16 mouse cellular contexts compared by ENCODE assay signal in the genomic region with DNA sequence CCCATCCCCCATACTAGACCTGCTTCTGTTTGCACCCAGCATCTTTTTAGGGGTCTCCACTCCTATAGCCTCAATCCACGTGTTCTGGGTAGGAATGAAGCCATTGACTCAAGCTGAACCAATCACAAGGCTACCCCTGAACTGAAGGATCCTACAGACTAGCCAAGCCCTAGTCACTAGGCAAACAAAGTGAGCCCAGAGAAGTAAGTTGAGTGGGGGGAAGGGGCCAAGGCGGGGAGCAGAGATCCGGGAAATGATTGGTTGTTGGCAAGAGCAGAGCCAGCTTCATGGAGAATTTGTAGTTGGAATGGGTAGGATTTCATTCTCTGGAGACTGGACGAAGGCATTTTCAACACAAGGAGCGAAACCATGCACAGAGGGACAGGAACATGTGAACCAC. TPM values are rescaled to one million over a fixed set of nuclear protein-coding genes. Genes with fewer than 3 reads are reported as not detected.
DNase-seq lines count a peak whose midpoint lies in the region; ATAC-seq and TF ChIP-seq lines count a peak whose summit lies in the region.
"Had no signal": no experiment of that assay in that cellular context is flagged by ENCODE, and none has a peak within 500 bp of the region (broad histone marks: within the 10 kb centered on the region; RNA-seq: fewer than 3 reads in every experiment).

No protein-coding gene starts in this region.

- H3K27me3 ChIP-seq in midbrain, embryonic 11.5 days (ENCODE audit: control insufficient read depth, insufficient read depth, low read length) = no peaks in the 10 kb centered on the region
- no peaks in the 10 kb centered on the region for H3K27me3 ChIP-seq in midbrain, embryonic 16.5 days (ENCODE audit: control insufficient read depth, insufficient read depth, low read depth, low read length)
- H3K27me3 ChIP-seq in limb, embryonic 12.5 days = peaks cover 8% of the 10 kb centered on the region
- no peaks in the 10 kb centered on the region for H3K27me3 ChIP-seq in stomach, postnatal 0 days (ENCODE audit: control insufficient read depth, insufficient read depth, low read length)

- H3K4me3 ChIP-seq in midbrain, embryonic 11.5 days (ENCODE audit: low read depth, low read length) = no peak overlapping the region
- no peak overlapping the region for H3K4me3 ChIP-seq in midbrain, embryonic 16.5 days (ENCODE audit: low read depth, low read length)
- no peak overlapping the region for H3K4me3 ChIP-seq in limb, embryonic 12.5 days (replicated peaks)
- no peak overlapping the region for H3K4me3 ChIP-seq in stomach, postnatal 0 days (ENCODE audit: low read depth, low read length)
- H3K4me3 ChIP-seq: forebrain, embryonic 10.5 days; heart, embryonic 12.5 days had no signal

- H3K27ac ChIP-seq in midbrain, embryonic 11.5 days (ENCODE audit: low read depth, low read length) = no peak overlapping the region
- no peak overlapping the region for H3K27ac ChIP-seq in midbrain, embryonic 16.5 days (ENCODE audit: low read length)
- H3K27ac ChIP-seq in limb, embryonic 12.5 days = peak overlapping the region; percentile 82
- H3K27ac ChIP-seq in stomach, postnatal 0 days (replicated peaks) = no peak overlapping the region
- H3K27ac ChIP-seq: forebrain, embryonic 10.5 days; hindbrain, postnatal 0 days; kidney, postnatal 0 days had no signal

- no peaks in the 10 kb centered on the region for H3K4me1 ChIP-seq in midbrain, embryonic 11.5 days (ENCODE audit: control insufficient read depth, insufficient read depth, low read length)
- H3K4me1 ChIP-seq in midbrain, embryonic 16.5 days (ENCODE audit: control insufficient read depth, insufficient read depth, low read length) = no peaks in the 10 kb centered on the region; the same call in 1 of the 2 replicates
- peaks cover 24% of the 10 kb centered on the region for H3K4me1 ChIP-seq in limb, embryonic 12.5 days (replicated peaks)
- no peaks in the 10 kb centered on the region for H3K4me1 ChIP-seq in stomach, postnatal 0 days (replicated peaks; ENCODE audit: control insufficient read depth, insufficient read depth)

- TF ChIP-seq EP300 in stomach, postnatal 0 days (optimal IDR thresholded peaks at IDR 0.05) = no peak

- ATAC-seq in midbrain, embryonic 11.5 days (ENCODE audit: low FRiP score) = no peak
- ATAC-seq in midbrain, embryonic 16.5 days = no peak
- peak; percentile 87 for ATAC-seq in limb, embryonic 12.5 days (ENCODE audit: insufficient number of reproducible peaks, insufficient read depth, low FRiP score, low TSS enrichment, low read depth)
- ATAC-seq in stomach, postnatal 0 days (ENCODE audit: low FRiP score, low TSS enrichment) = peak; percentile 29; the same call in 1 of the 2 replicates

- H3K9me3 ChIP-seq in midbrain, embryonic 11.5 days (ENCODE audit: control insufficient read depth, low read length) = no peaks in the 10 kb centered on the region
- H3K9me3 ChIP-seq in midbrain, embryonic 16.5 days (replicated peaks; ENCODE audit: control insufficient read depth, low read length, poor library complexity, severe bottlenecking) = no peaks in the 10 kb centered on the region
- H3K9me3 ChIP-seq in limb, embryonic 12.5 days = 0 out of 2 replicates have a peak, but pooled peaks cover 5% of the 10 kb centered on the region
- no peaks in the 10 kb centered on the region for H3K9me3 ChIP-seq in stomach, postnatal 0 days (ENCODE audit: control insufficient read depth, low read length)
- H3K9me3 ChIP-seq: forebrain, embryonic 10.5 days; heart, embryonic 12.5 days had no signal

- DNase-seq in gastrocnemius, postnatal 25 days = peak; percentile 15
- DNase-seq in gastrocnemius, adult 8-10 months (ENCODE audit: low spot score in 2 of 2) = no peak
- peak; percentile 10 for DNase-seq in midbrain, embryonic 11.5 days (ENCODE audit: low spot score, missing footprints)
- no peak for DNase-seq in stomach, postnatal 0 days (ENCODE audit: low spot score)
- no peak for DNase-seq in adrenal gland, adult (ENCODE audit: inconsistent age in 2 of 2, low spot score in 1 of 2)
- DNase-seq in spleen, postnatal 14 days (ENCODE audit: low spot score in 2 of 2) = no peak
- DNase-seq: cerebellum, postnatal 36 days; layer of hippocampus, adult 9-11 months; left cerebral cortex, postnatal 4 days; thymus, postnatal 36 days had no signal

- no peaks in the 10 kb centered on the region for H3K36me3 ChIP-seq in midbrain, embryonic 11.5 days (ENCODE audit: control insufficient read depth, insufficient read depth, low read length)
- H3K36me3 ChIP-seq in midbrain, embryonic 16.5 days (ENCODE audit: control insufficient read depth, insufficient read depth, low read length) = no peaks in the 10 kb centered on the region
- no peaks in the 10 kb centered on the region for H3K36me3 ChIP-seq in limb, embryonic 12.5 days
- H3K36me3 ChIP-seq in stomach, postnatal 0 days (ENCODE audit: control insufficient read depth, insufficient read depth, low read length) = no peaks in the 10 kb centered on the region
- H3K36me3 ChIP-seq: forebrain, embryonic 10.5 days; heart, embryonic 12.5 days had no signal

- no peak for TF ChIP-seq CTCF in stomach, postnatal 0 days (IDR thresholded peaks at IDR 0.05; ENCODE audit: low read depth)

- 60% methylated on average over 5 of the region's 5 CpGs for WGBS in midbrain, embryonic 11.5 days
- WGBS in midbrain, embryonic 16.5 days = 70% methylated on average over 5 of the region's 5 CpGs
- WGBS in limb, embryonic 12.5 days = 49% methylated on average over 5 of the region's 5 CpGs
- WGBS in stomach, postnatal 0 days = 41% methylated on average over 5 of the region's 5 CpGs

- H3K4me2 ChIP-seq in midbrain, embryonic 11.5 days = no peak overlapping the region
- H3K4me2 ChIP-seq in midbrain, embryonic 16.5 days (ENCODE audit: low read length) = no peak overlapping the region
- H3K4me2 ChIP-seq in limb, embryonic 12.5 days = peak overlapping the region; percentile 19; the same call in 1 of the 2 replicates
- H3K4me2 ChIP-seq in stomach, postnatal 0 days (replicated peaks; ENCODE audit: low read depth) = no peak overlapping the region
- H3K4me2 ChIP-seq: heart, embryonic 12.5 days had no signal

- H3K9ac ChIP-seq in midbrain, embryonic 11.5 days (ENCODE audit: low read length) = no peak overlapping the region
- H3K9ac ChIP-seq in midbrain, embryonic 16.5 days (ENCODE audit: low read depth, low read length) = no peak overlapping the region
- no peak overlapping the region for H3K9ac ChIP-seq in limb, embryonic 12.5 days (replicated peaks)
- no peak overlapping the region for H3K9ac ChIP-seq in stomach, postnatal 0 days (ENCODE audit: low read length)
- H3K9ac ChIP-seq: heart, embryonic 12.5 days had no signal

RNA-seq across cellular contexts. Expression of gene Frat1, which starts 12.9 kb away (rescaled TPM):
- total RNA-seq in gastrocnemius, postnatal 25 days (2021) = 1 to 10 TPM; 5.9 to 7.3 TPM
- 1 to 10 TPM; 3.6 to 8.4 (median 6.4) TPM for total RNA-seq in gastrocnemius, adult 8-10 months (2022)
- polyA plus RNA-seq in midbrain, embryonic 11.5 days (2014; fragmentation: Nextera tagmentation; extraction: Ambion mirVana) = 9.7 and 10.1 TPM in 2 replicates
- polyA plus RNA-seq in midbrain, embryonic 16.5 days (2015; fragmentation: Nextera tagmentation; extraction: Ambion mirVana) = 27.3 and 28.2 TPM in 2 replicates
- polyA plus RNA-seq in limb, embryonic 12.5 days (2016; fragmentation: Nextera tagmentation; extraction: Ambion mirVana) = 5.8 and 6.2 TPM in 2 replicates
- polyA plus RNA-seq in stomach, postnatal 0 days (2015; fragmentation: Nextera tagmentation; extraction: Ambion mirVana) = 9.3 and 9.8 TPM in 2 replicates

RNA-seq across cellular contexts. Expression of gene Arhgap19, which starts 15.1 kb away (rescaled TPM):
- 1 to 10 TPM; 6.1 to 8.1 TPM for total RNA-seq in gastrocnemius, postnatal 25 days (2021)
- 10 to 100 TPM in 1 of 4 experiments, 1 to 10 TPM in 3; 8.6 to 10.0 (median 9.0) TPM for total RNA-seq in gastrocnemius, adult 8-10 months (2022)
- 36.6 and 38.8 TPM in 2 replicates for polyA plus RNA-seq in midbrain, embryonic 11.5 days (2014; fragmentation: Nextera tagmentation; extraction: Ambion mirVana)
- 4.3 TPM in 2 replicates for polyA plus RNA-seq in midbrain, embryonic 16.5 days (2015; fragmentation: Nextera tagmentation; extraction: Ambion mirVana)
- polyA plus RNA-seq in limb, embryonic 12.5 days (2016; fragmentation: Nextera tagmentation; extraction: Ambion mirVana) = 33.5 and 35.0 TPM in 2 replicates
- polyA plus RNA-seq in stomach, postnatal 0 days (2015; fragmentation: Nextera tagmentation; extraction: Ambion mirVana) = 2.7 and 3.5 TPM in 2 replicates

RNA-seq across cellular contexts. Expression of gene Frat2, which starts 31.0 kb away (rescaled TPM):
- total RNA-seq in gastrocnemius, postnatal 25 days (2021) = 10 to 100 TPM; 19.7 to 22.4 TPM
- total RNA-seq in gastrocnemius, adult 8-10 months (2022) = 10 to 100 TPM in 3 of 4 experiments, 1 to 10 TPM in 1; 4.5 to 15.5 (median 12.5) TPM
- 6.6 and 7.2 TPM in 2 replicates for polyA plus RNA-seq in midbrain, embryonic 11.5 days (2014; fragmentation: Nextera tagmentation; extraction: Ambion mirVana)
- 5.0 and 5.6 TPM in 2 replicates for polyA plus RNA-seq in midbrain, embryonic 16.5 days (2015; fragmentation: Nextera tagmentation; extraction: Ambion mirVana)
- polyA plus RNA-seq in limb, embryonic 12.5 days (2016; fragmentation: Nextera tagmentation; extraction: Ambion mirVana) = 5.0 and 5.6 TPM in 2 replicates
- polyA plus RNA-seq in stomach, postnatal 0 days (2015; fragmentation: Nextera tagmentation; extraction: Ambion mirVana) = 3.5 and 4.3 TPM in 2 replicates

Comparison
In these comparisons a context has a peak if more than half of its experiments do, and no peak if none do; other contexts are left out.
1. DNase-seq: peak in gastrocnemius, postnatal 25 days (single experiment) and midbrain, embryonic 11.5 days (single experiment); none in gastrocnemius, adult 8-10 months (0 of 2), stomach, postnatal 0 days (single experiment), adrenal gland, adult (0 of 2) and spleen, postnatal 14 days (0 of 2).
2. ATAC-seq: peak in limb, embryonic 12.5 days (single experiment) and stomach, postnatal 0 days (single experiment); none in midbrain, embryonic 11.5 days (single experiment) and midbrain, embryonic 16.5 days (single experiment).